7 mouse cellular contexts compared by ENCODE assay signal in genomic region chr13:64369805-64370172, GRCm38 (mm10). TPM values are rescaled to one million over a fixed set of nuclear protein-coding genes. Genes with fewer than 3 reads are reported as not detected.
DNase-seq lines count a peak whose midpoint lies in the region; ATAC-seq and TF ChIP-seq lines count a peak whose summit lies in the region.

No protein-coding gene starts in this region.

- peaks cover 6% of the 10 kb centered on the region; the same call in 1 of the 2 replicates for H3K4me1 ChIP-seq in lung, adult 2 months (ENCODE audit: control insufficient read depth, insufficient read depth, low read length)
- peaks cover 12% of the 10 kb centered on the region for H3K4me1 ChIP-seq in forebrain, embryonic 12.5 days

- no peak for DNase-seq in lung, adult 2 months
- DNase-seq in lung, adult 18-20 months: no peak
- DNase-seq in adrenal gland, postnatal 36 days: peak; percentile 41 to 63
- peak; percentile 26 to 66 for DNase-seq in kidney, postnatal 36 days
- peak; percentile 66 for DNase-seq in mesoderm, embryonic 11.5 days (ENCODE audit: low read depth, low spot score)
- DNase-seq in cerebellum, adult 18-20 months: no peak

- peaks cover 26% of the 10 kb centered on the region for H3K36me3 ChIP-seq in forebrain, embryonic 12.5 days (replicated peaks)

- TF ChIP-seq CTCF in lung, adult 2 months (IDR thresholded peaks at IDR 0.05; ENCODE audit: insufficient read depth, low read length): no peak

- peak overlapping the region; percentile 66 for H3K9ac ChIP-seq in forebrain, embryonic 12.5 days

- WGBS in lung, adult 2 months: under 1% methylated on average over 29 of the region's 29 CpGs
- WGBS in forebrain, embryonic 12.5 days: under 1% methylated on average over 29 of the region's 29 CpGs

- H3K27ac ChIP-seq in forebrain, embryonic 12.5 days: peak overlapping the region; percentile 63; the same call in 1 of the 2 replicates

- peak overlapping the region; percentile 70 for H3K4me2 ChIP-seq in forebrain, embryonic 12.5 days

- no peaks in the 10 kb centered on the region for H3K9me3 ChIP-seq in forebrain, embryonic 12.5 days

- peak; percentile 89 for ATAC-seq in forebrain, embryonic 12.5 days (ENCODE audit: low FRiP score)

- TF ChIP-seq POLR2A in lung, adult 2 months (IDR thresholded peaks at IDR 0.05; ENCODE audit: borderline replicate concordance, extremely low read depth, low read depth, low read length): no peak; the same call in 1 of the 2 replicates

- H3K27me3 ChIP-seq in forebrain, embryonic 12.5 days: no peaks in the 10 kb centered on the region

- peak overlapping the region; percentile 61 for H3K4me3 ChIP-seq in lung, adult 2 months (replicated peaks; ENCODE audit: extremely low read depth, low read depth, low read length)
- peak overlapping the region; percentile 72 for H3K4me3 ChIP-seq in forebrain, embryonic 12.5 days (replicated peaks)

RNA-seq across cellular contexts. Expression of gene Ctsl, which starts 0.9 kb away (rescaled TPM):
- 62.8 and 98.1 TPM in 2 replicates for polyA plus RNA-seq in lung, adult 2 months (2012; rRNA removed)
- 100 to 1,000 TPM; 206 to 799 TPM for total RNA-seq in adrenal gland, postnatal 36 days (2021)
- 79.9 and 81.7 TPM in 2 replicates for polyA plus RNA-seq in forebrain, embryonic 12.5 days (2016; fragmentation: Nextera tagmentation; extraction: Ambion mirVana)

RNA-seq across cellular contexts. Expression of gene Aaed1, which starts 57.3 kb away (rescaled TPM):
- polyA plus RNA-seq in lung, adult 2 months (2012; rRNA removed): 17.8 and 18.0 TPM in 2 replicates
- total RNA-seq in adrenal gland, postnatal 36 days (2021): 10 to 100 TPM; 34.1 to 50.3 TPM
- polyA plus RNA-seq in forebrain, embryonic 12.5 days (2016; fragmentation: Nextera tagmentation; extraction: Ambion mirVana): 15.7 and 16.9 TPM in 2 replicates

Comparison
In these comparisons a context has a peak if more than half of its experiments do, and no peak if none do; other contexts are left out.
1. DNase-seq: peak in adrenal gland, postnatal 36 days (2 of 2), kidney, postnatal 36 days (2 of 2) and mesoderm, embryonic 11.5 days (single experiment); none in lung, adult 2 months (single experiment), lung, adult 18-20 months (0 of 2) and cerebellum, adult 18-20 months (0 of 2).